Mouse (Mus musculus) spleen, adult 2 months (tissue): ENCODE data around the gene Tollip.

Experiments used
- CTCF ChIP-seq: fragments of 200-500 bp; IDR thresholded peaks from 2 replicates; pipeline ENCODE4 v1.5.1; 2011; ENCODE audit warnings: mild to moderate bottlenecking, inconsistent platforms; ENCODE audit not compliant: insufficient read depth, insufficient read length, insufficient replicate concordance; ENCODE audit errors: extremely low read depth
- POLR2A ChIP-seq: fragments of 200-500 bp; IDR thresholded peaks from 2 replicates; pipeline ENCODE4 v1.6.1; 2011; ENCODE audit warnings: low read depth, low read length, inconsistent platforms

- TF ChIP-seq CTCF (no peak), POLR2A (no peak)
Measured at GRCm38 (mm10) chr7:141934951-141935350, 16.6 kb upstream of the Tollip start.
